Mouse (Mus musculus) neural tube, embryonic 14.5 days (tissue): ENCODE measurements around the gene Dna2. TPM values are rescaled to one million over a fixed set of nuclear protein-coding genes. Genes with fewer than 3 reads are reported as not detected.

Experiments used
- ATAC-seq: fragments of 200-750 bp; cut with Nextera tagmentation; 2 replicates; pipeline ENCODE4 v1.8.0; 2017; ENCODE audit warnings: low read depth, mild to moderate bottlenecking, moderate TSS enrichment, moderate library complexity
- H3K27ac ChIP-seq: fragments of 300-500 bp; sonication (generic); 2 replicates; pipeline ENCODE4 v1.5.1; 2014; ENCODE audit warnings: low read depth, mild to moderate bottlenecking, control low read depth, low read length, moderate library complexity, mixed read lengths
- H3K27me3 ChIP-seq: fragments of 300-500 bp; sonication (generic); 2 replicates; pipeline ENCODE4 v1.6.1; 2014; ENCODE audit warnings: low read length; ENCODE audit not compliant: control insufficient read depth, insufficient read depth
- H3K36me3 ChIP-seq: fragments of 300-500 bp; sonication (generic); 2 replicates; pipeline ENCODE4 v1.6.1; 2014; ENCODE audit warnings: low read length, mixed read lengths; ENCODE audit not compliant: control insufficient read depth, insufficient read depth
- H3K4me1 ChIP-seq: fragments of 300-500 bp; sonication (generic); 2 replicates; pipeline ENCODE4 v1.6.1; 2014; ENCODE audit warnings: low read length; ENCODE audit not compliant: control insufficient read depth, insufficient read depth
- H3K4me2 ChIP-seq: fragments of 300-500 bp; sonication (generic); 2 replicates; pipeline ENCODE4 v1.6.1; 2014; ENCODE audit warnings: mild to moderate bottlenecking, low read depth, low read length, control low read depth
- H3K4me3 ChIP-seq: fragments of 300-500 bp; sonication (generic); 2 replicates; pipeline ENCODE4 v1.5.1; 2014; ENCODE audit warnings: low read depth, low read length, control low read depth, mixed read lengths
- H3K9ac ChIP-seq: fragments of 300-500 bp; sonication (generic); replicated peaks from 2 replicates; pipeline ENCODE4 v1.6.1; 2014; ENCODE audit warnings: low read depth, mild to moderate bottlenecking, control low read depth, low read length, mixed read lengths
- H3K9me3 ChIP-seq: fragments of 300-500 bp; sonication (generic); 2 replicates; pipeline ENCODE4 v1.6.1; 2016; ENCODE audit warnings: low read length; ENCODE audit not compliant: control insufficient read depth
- WGBS: fragments of 180-500 bp; shearing (Covaris S2); extraction: QIAGEN DNeasy Blood & Tissue Kit; methylation state at CpG from one replicate; pipeline ENCODE4 v1.1.7; 2014; 5-methylcytosine and 5-hydroxymethylcytosine counted together
- polyA plus RNA-seq: library from polyadenylated mRNA; unstranded; fragments of >200 nt; fragmentation: Nextera tagmentation; extraction: Ambion mirVana; gene quantifications from 2 replicates; pipeline ENCODE4 v1.2.1, GENCODE M21; 2014

The Dna2 gene
- polyA plus RNA-seq, 1 experiment from 2014 or later, result 5.1 TPM

DNA sequence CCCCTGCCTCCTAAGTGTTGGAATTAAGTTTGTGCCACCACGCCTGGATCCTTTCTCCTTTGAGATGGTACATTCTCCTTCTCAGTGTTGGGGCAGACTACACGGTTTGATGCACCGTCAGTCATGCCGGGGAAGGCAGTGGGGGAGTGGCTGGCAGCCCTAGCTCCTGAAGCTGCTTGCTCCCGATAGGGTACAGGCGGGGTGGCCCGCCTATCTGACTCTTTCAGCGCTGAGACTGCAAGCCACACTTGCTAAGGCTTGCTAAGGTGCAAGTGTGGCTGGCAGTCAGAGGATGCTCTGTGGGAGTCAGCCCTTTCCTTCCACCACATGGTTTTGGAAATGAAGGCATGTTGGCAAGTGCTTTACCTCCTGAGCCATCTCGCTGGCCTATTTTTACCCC, 53.8 kb downstream of the Dna2 start:
- Histone ChIP-seq H3K9me3 (no peaks in the 10 kb centered on the region), H3K27ac (no peak overlapping the region), H3K4me1 (no peaks in the 10 kb centered on the region), H3K27me3 (no peaks in the 10 kb centered on the region), H3K4me3 (no peak overlapping the region), H3K4me2 (no peak overlapping the region), H3K36me3 (peaks cover 79% of the 10 kb centered on the region), H3K9ac (no peak overlapping the region)
- 81% methylated on average over 9 of the region's 9 CpGs for WGBS
- ATAC-seq, result no peak

GRCm38 (mm10) chr10:63003252-63003651, 56.4 kb downstream of the Dna2 start:
- no peak for ATAC-seq
- H3K9me3 ChIP-seq, result no peaks in the 10 kb centered on the region
- no peak overlapping the region for H3K4me3 ChIP-seq
- WGBS, result 89% methylated on average over 9 of the region's 9 CpGs
- no peak overlapping the region for H3K9ac ChIP-seq
- H3K36me3 ChIP-seq, result peaks cover 71% of the 10 kb centered on the region
- no peaks in the 10 kb centered on the region for H3K4me1 ChIP-seq
- H3K27ac ChIP-seq, result no peak overlapping the region
- H3K4me2 ChIP-seq, result no peak overlapping the region
- no peaks in the 10 kb centered on the region for H3K27me3 ChIP-seq

- no peaks in the 10 kb centered on the region for H3K4me1 ChIP-seq
- peaks cover 79% of the 10 kb centered on the region for H3K36me3 ChIP-seq
- H3K27me3 ChIP-seq, result no peaks in the 10 kb centered on the region
- no peaks in the 10 kb centered on the region for H3K9me3 ChIP-seq
- 94% methylated on average over 9 of the region's 9 CpGs for WGBS
- H3K9ac ChIP-seq, result no peak overlapping the region
- H3K4me2 ChIP-seq, result no peak overlapping the region
- H3K4me3 ChIP-seq, result no peak overlapping the region
- H3K27ac ChIP-seq, result no peak overlapping the region
- no peak for ATAC-seq
These were observed 57.7 kb downstream of the Dna2 start for GRCm38 (mm10) chr10:63004556-63004955.

- WGBS, result 81% methylated on average over 3 of the region's 3 CpGs
- Histone ChIP-seq H3K36me3 (peaks cover 79% of the 10 kb centered on the region), H3K27me3 (no peaks in the 10 kb centered on the region), H3K9ac (no peak overlapping the region), H3K4me3 (no peak overlapping the region), H3K9me3 (no peaks in the 10 kb centered on the region), H3K27ac (no peak overlapping the region), H3K4me2 (no peak overlapping the region), H3K4me1 (no peaks in the 10 kb centered on the region)
- ATAC-seq, result no peak
These were observed 61.4 kb downstream of the Dna2 start for GRCm38 (mm10) chr10:63008193-63008592.

- ATAC-seq, result no peak
- no peak overlapping the region for H3K4me3 ChIP-seq
- H3K4me2 ChIP-seq, result no peak overlapping the region
- H3K27me3 ChIP-seq, result no peaks in the 10 kb centered on the region
- H3K27ac ChIP-seq, result no peak overlapping the region
- no peak overlapping the region for H3K9ac ChIP-seq
- H3K4me1 ChIP-seq, result no peaks in the 10 kb centered on the region
- no peaks in the 10 kb centered on the region for H3K9me3 ChIP-seq
- 88% methylated on average over 4 of the region's 4 CpGs for whole genome bisulfite sequencing
- peaks cover 74% of the 10 kb centered on the region for H3K36me3 ChIP-seq
These were observed 63.4 kb downstream of the Dna2 start for GRCm38 (mm10) chr10:63010268-63010667.

DNA sequence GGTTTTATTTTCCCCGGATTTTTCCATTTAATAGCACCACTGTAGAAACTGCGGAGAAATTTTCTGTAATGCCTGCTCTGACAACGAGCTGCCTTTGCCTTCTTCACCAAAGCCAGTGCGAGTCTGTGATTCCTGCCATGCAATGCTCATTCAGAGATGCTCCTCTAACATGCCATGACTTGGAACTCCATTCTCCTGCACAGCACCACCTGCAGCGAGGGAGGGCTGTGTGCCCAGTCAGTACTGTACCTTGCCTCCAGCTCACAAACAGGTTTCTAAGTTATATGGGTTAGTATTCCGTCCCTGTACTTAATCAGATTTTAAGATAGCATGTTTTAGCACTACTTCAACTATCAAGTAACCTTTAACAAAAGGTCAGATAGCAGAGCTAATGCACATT, 64.7 kb downstream of the Dna2 start:
- Histone ChIP-seq H3K4me1 (no peaks in the 10 kb centered on the region), H3K27me3 (no peaks in the 10 kb centered on the region), H3K27ac (no peak overlapping the region), H3K4me3 (no peak overlapping the region), H3K9ac (no peak overlapping the region), H3K4me2 (no peak overlapping the region), H3K9me3 (no peaks in the 10 kb centered on the region), H3K36me3 (peaks cover 82% of the 10 kb centered on the region)
- 87% methylated on average over 6 of the region's 6 CpGs for WGBS
- ATAC-seq, result no peak

GRCm38 (mm10) chr10:63013476-63013875, 66.7 kb downstream of the Dna2 start:
- Histone ChIP-seq H3K4me2 (no peak overlapping the region), H3K36me3 (peaks cover 68% of the 10 kb centered on the region), H3K4me3 (no peak overlapping the region), H3K4me1 (peaks cover under 1% of the 10 kb centered on the region; the same call in 1 of the 2 replicates), H3K9ac (no peak overlapping the region), H3K27ac (no peak overlapping the region), H3K9me3 (no peaks in the 10 kb centered on the region), H3K27me3 (no peaks in the 10 kb centered on the region)
- WGBS, result 80% methylated on average over 3 of the region's 3 CpGs
- ATAC-seq, result no peak

DNA sequence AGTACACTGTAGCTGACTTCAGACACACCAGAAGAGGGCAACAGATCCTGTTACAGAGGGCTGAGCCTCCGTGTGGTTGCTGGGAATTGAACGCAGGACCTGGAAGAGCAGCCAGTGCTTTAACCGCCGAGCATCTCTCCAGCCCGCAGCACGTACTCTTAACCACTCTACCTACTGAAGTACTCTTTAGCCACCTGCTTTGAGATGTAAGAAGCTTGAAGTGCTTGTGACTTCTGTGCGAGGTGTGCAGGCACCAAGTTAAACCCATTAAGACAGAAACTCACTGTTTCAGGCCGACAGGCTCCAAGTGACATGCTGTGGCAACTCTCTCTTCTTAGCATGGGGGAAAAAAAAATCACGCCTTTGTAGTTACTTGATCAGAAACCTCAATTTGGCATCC, 67.3 kb downstream of the Dna2 start:
- peaks cover 64% of the 10 kb centered on the region for H3K36me3 ChIP-seq
- H3K9me3 ChIP-seq, result no peaks in the 10 kb centered on the region
- ATAC-seq, result no peak
- no peaks in the 10 kb centered on the region for H3K27me3 ChIP-seq
- H3K4me2 ChIP-seq, result no peak overlapping the region
- peaks cover 6% of the 10 kb centered on the region; the same call in 1 of the 2 replicates for H3K4me1 ChIP-seq
- H3K4me3 ChIP-seq, result no peak overlapping the region
- no peak overlapping the region for H3K9ac ChIP-seq
- 89% methylated on average over 9 of the region's 9 CpGs for WGBS
- H3K27ac ChIP-seq, result no peak overlapping the region

- Histone ChIP-seq H3K4me3 (no peak overlapping the region), H3K27ac (no peak overlapping the region), H3K4me1 (peaks cover 28% of the 10 kb centered on the region), H3K9ac (no peak overlapping the region), H3K9me3 (no peaks in the 10 kb centered on the region), H3K4me2 (peak overlapping the region; percentile 26; the same call in 1 of the 2 replicates), H3K27me3 (no peaks in the 10 kb centered on the region), H3K36me3 (peaks cover 19% of the 10 kb centered on the region)
- 62% methylated on average over 6 of the region's 6 CpGs for WGBS
- ATAC-seq, result no peak
These were observed 72.5 kb downstream of the Dna2 start for GRCm38 (mm10) chr10:63019304-63019703.
